Mouse (Mus musculus): Measurements from ENCODE around the gene Mapk6. TPM values are rescaled to one million over a fixed set of nuclear protein-coding genes. Genes with fewer than 3 reads are reported as not detected.

Gene Mapk6
- polyA plus RNA-seq, 2 experiments = 9.3 to 17.1 TPM

GRCm38 (mm10) chr9:75353094-75353493, 56.7 kb downstream of the Mapk6 start:
- no peaks in the 10 kb centered on the region for H3K36me3 ChIP-seq (replicated peaks; ENCODE audit: control insufficient read depth, insufficient read depth, low read depth)
- H3K4me3 ChIP-seq (ENCODE audit: insufficient read depth in 1 of 2, low read depth in 2 of 2, low read length in 2 of 2) = no peak overlapping the region
- 64% methylated on average over 8 of the region's 8 CpGs for WGBS (ENCODE audit: insufficient replicate concordance)
- H3K9ac ChIP-seq (replicated peaks) = no peak overlapping the region
- H3K27ac ChIP-seq = no peak overlapping the region
- H3K27me3 ChIP-seq (ENCODE audit: control insufficient read depth, insufficient read depth, low read length) = no peaks in the 10 kb centered on the region
- no peaks in the 10 kb centered on the region for H3K9me3 ChIP-seq (ENCODE audit: control insufficient read depth, low read length)
- no peak for TF ChIP-seq EP300 (IDR thresholded peaks at IDR 0.05; ENCODE audit: low read depth)
- TF ChIP-seq CTCF (IDR thresholded peaks at IDR 0.05; ENCODE audit: low read depth) = no peak
- no peak for ATAC-seq (ENCODE audit: insufficient read depth)
- H3K4me1 ChIP-seq (replicated peaks; ENCODE audit: control insufficient read depth in 2 of 2, insufficient read depth in 2 of 2, low read length in 1 of 2) = peaks cover 0 to 4% of the 10 kb centered on the region in 2 experiments; a peak in 1 of 4 replicates
- H3K4me2 ChIP-seq (ENCODE audit: low read depth) = no peak overlapping the region
- no peak for DNase-seq (ENCODE audit: low read depth in 3 of 3, low spot score in 3 of 3)

- Histone ChIP-seq H3K9ac (replicated peaks) (no peak overlapping the region), H3K27me3 (ENCODE audit: control insufficient read depth, insufficient read depth, low read length) (no peaks in the 10 kb centered on the region), H3K9me3 (ENCODE audit: control insufficient read depth, low read length) (no peaks in the 10 kb centered on the region), H3K36me3 (replicated peaks; ENCODE audit: control insufficient read depth, insufficient read depth, low read depth) (no peaks in the 10 kb centered on the region), H3K4me2 (ENCODE audit: low read depth) (no peak overlapping the region), H3K4me1 (replicated peaks; ENCODE audit: control insufficient read depth in 2 of 2, insufficient read depth in 2 of 2, low read length in 1 of 2) (no peaks in the 10 kb centered on the region), H3K27ac (no peak overlapping the region), H3K4me3 (ENCODE audit: insufficient read depth in 1 of 2, low read depth in 2 of 2, low read length in 2 of 2) (no peak overlapping the region)
- WGBS (ENCODE audit: insufficient replicate concordance) = 68% methylated on average over 3 of the region's 3 CpGs
- ATAC-seq (ENCODE audit: insufficient read depth) (no peak), DNase-seq (ENCODE audit: low read depth in 3 of 3, low spot score in 3 of 3) (no peak)
- no peak for TF ChIP-seq CTCF (IDR thresholded peaks at IDR 0.05; ENCODE audit: low read depth)
- no peak for TF ChIP-seq EP300 (IDR thresholded peaks at IDR 0.05; ENCODE audit: low read depth)
These were observed 61.2 kb downstream of the Mapk6 start for GRCm38 (mm10) chr9:75348641-75349040.

GRCm38 (mm10) chr9:75348066-75348465, 61.7 kb downstream of the Mapk6 start:
- no peaks in the 10 kb centered on the region for H3K36me3 ChIP-seq (replicated peaks; ENCODE audit: control insufficient read depth, insufficient read depth, low read depth)
- no peak overlapping the region for H3K9ac ChIP-seq (replicated peaks)
- no peak overlapping the region for H3K4me2 ChIP-seq (ENCODE audit: low read depth)
- no peaks in the 10 kb centered on the region for H3K9me3 ChIP-seq (ENCODE audit: control insufficient read depth, low read length)
- no peak for TF ChIP-seq CTCF (IDR thresholded peaks at IDR 0.05; ENCODE audit: low read depth)
- no peaks in the 10 kb centered on the region for H3K4me1 ChIP-seq (replicated peaks; ENCODE audit: control insufficient read depth in 2 of 2, insufficient read depth in 2 of 2, low read length in 1 of 2)
- no peak for ATAC-seq (ENCODE audit: insufficient read depth)
- no peak overlapping the region for H3K4me3 ChIP-seq (ENCODE audit: insufficient read depth in 1 of 2, low read depth in 2 of 2, low read length in 2 of 2)
- H3K27ac ChIP-seq = no peak overlapping the region
- 78% methylated on average over 17 of the region's 17 CpGs for WGBS (ENCODE audit: insufficient replicate concordance)
- no peaks in the 10 kb centered on the region for H3K27me3 ChIP-seq (ENCODE audit: control insufficient read depth, insufficient read depth, low read length)
- DNase-seq (ENCODE audit: low read depth in 3 of 3, low spot score in 3 of 3) = no peak

GRCm38 (mm10) chr9:75347458-75347857, 62.3 kb downstream of the Mapk6 start, which contains the start of gene Bcl2l10:
Gene Bcl2l10 (plus strand): TSS chr9:75347758.
- ATAC-seq (ENCODE audit: insufficient read depth) (no peak), DNase-seq (ENCODE audit: low read depth in 3 of 3, low spot score in 3 of 3) (no peak)
- H3K9me3 ChIP-seq (ENCODE audit: control insufficient read depth, low read length) = no peaks in the 10 kb centered on the region
- TF ChIP-seq EP300 (IDR thresholded peaks at IDR 0.05; ENCODE audit: low read depth) (no peak), CTCF (IDR thresholded peaks at IDR 0.05; ENCODE audit: low read depth) (no peak)
- no peak within 1 kb of the TSS for H3K9ac ChIP-seq (replicated peaks)
- 78% methylated on average over 5 of the region's 5 CpGs for WGBS (ENCODE audit: insufficient replicate concordance)
- no peak within 1 kb of the TSS for H3K4me2 ChIP-seq (ENCODE audit: low read depth)
- H3K4me3 ChIP-seq (ENCODE audit: insufficient read depth in 1 of 2, low read depth in 2 of 2, low read length in 2 of 2) = no peak within 1 kb of the TSS
- no peaks in the 10 kb centered on the region for H3K27me3 ChIP-seq (ENCODE audit: control insufficient read depth, insufficient read depth, low read length)
- no peak within 1 kb of the TSS for H3K27ac ChIP-seq
- no peaks in the 10 kb centered on the region for H3K36me3 ChIP-seq (replicated peaks; ENCODE audit: control insufficient read depth, insufficient read depth, low read depth)
- H3K4me1 ChIP-seq (replicated peaks; ENCODE audit: control insufficient read depth in 2 of 2, insufficient read depth in 2 of 2, low read length in 1 of 2) = no peaks in the 10 kb centered on the region

GRCm38 (mm10) chr9:75342433-75342832, 67.4 kb downstream of the Mapk6 start:
- ATAC-seq (ENCODE audit: insufficient read depth) (no peak), DNase-seq (ENCODE audit: low read depth in 3 of 3, low spot score in 3 of 3) (peak in 1 of 3 experiments; percentile 13)
- H3K36me3 ChIP-seq (replicated peaks; ENCODE audit: control insufficient read depth, insufficient read depth, low read depth) = no peaks in the 10 kb centered on the region
- H3K4me3 ChIP-seq (ENCODE audit: insufficient read depth in 1 of 2, low read depth in 2 of 2, low read length in 2 of 2) = no peak overlapping the region
- no peak overlapping the region for H3K4me2 ChIP-seq (ENCODE audit: low read depth)
- WGBS (ENCODE audit: insufficient replicate concordance) = 50% methylated on average over 4 of the region's 4 CpGs
- H3K27me3 ChIP-seq (ENCODE audit: control insufficient read depth, insufficient read depth, low read length) = no peaks in the 10 kb centered on the region
- TF ChIP-seq EP300 (IDR thresholded peaks at IDR 0.05; ENCODE audit: low read depth) (no peak), CTCF (IDR thresholded peaks at IDR 0.05; ENCODE audit: low read depth) (no peak)
- no peaks in the 10 kb centered on the region for H3K4me1 ChIP-seq (replicated peaks; ENCODE audit: control insufficient read depth in 2 of 2, insufficient read depth in 2 of 2, low read length in 1 of 2)
- no peaks in the 10 kb centered on the region for H3K9me3 ChIP-seq (ENCODE audit: control insufficient read depth, low read length)
- no peak overlapping the region for H3K9ac ChIP-seq (replicated peaks)
- no peak overlapping the region for H3K27ac ChIP-seq
